Mouse (Mus musculus): ENCODE results near the gene Nolc1. TPM values are rescaled to one million over a fixed set of nuclear protein-coding genes. Genes with fewer than 3 reads are reported as not detected.
"Not testable (repeated sequence)": the region's sequence is repeated elsewhere in the genome, so short reads cannot be mapped to it uniquely, and the experiment has no call there.

Nolc1 gene
- polyA plus RNA-seq, 1 experiment from 2014 or later = 79.8 TPM

- no peak overlapping the region for H3K27ac ChIP-seq (ENCODE audit: low read length)
- H3K9me3 ChIP-seq (replicated peaks; ENCODE audit: control insufficient read depth, low read length) = no peaks in the 10 kb centered on the region
- no peak overlapping the region for H3K4me3 ChIP-seq (replicated peaks; ENCODE audit: low read length)
- no peak overlapping the region for H3K9ac ChIP-seq (ENCODE audit: low read length)
- WGBS = 76% methylated on average over 4 of the region's 4 CpGs
- no peaks in the 10 kb centered on the region for H3K4me1 ChIP-seq (ENCODE audit: control insufficient read depth, insufficient read depth, low read length)
- H3K36me3 ChIP-seq (ENCODE audit: control insufficient read depth, insufficient read depth, low read length) = no peaks in the 10 kb centered on the region
- no peak overlapping the region for H3K4me2 ChIP-seq (ENCODE audit: low read depth, low read length)
- H3K27me3 ChIP-seq (ENCODE audit: control insufficient read depth, insufficient read depth, low read length) = peaks cover 8% of the 10 kb centered on the region
- no peak for ATAC-seq (ENCODE audit: insufficient read depth, low FRiP score)
Observed at GRCm38 (mm10) chr19:46126301-46126700, 50.6 kb downstream of the Nolc1 start.

GRCm38 (mm10) chr19:46129737-46130136 lies 54.1 kb downstream of the Nolc1 start:
- H3K9me3 ChIP-seq (replicated peaks; ENCODE audit: control insufficient read depth, low read length); H3K27ac ChIP-seq (ENCODE audit: low read length); H3K4me3 ChIP-seq (replicated peaks; ENCODE audit: low read length); ATAC-seq (ENCODE audit: insufficient read depth, low FRiP score); H3K36me3 ChIP-seq (ENCODE audit: control insufficient read depth, insufficient read depth, low read length); H3K4me2 ChIP-seq (ENCODE audit: low read depth, low read length); H3K4me1 ChIP-seq (ENCODE audit: control insufficient read depth, insufficient read depth, low read length); H3K9ac ChIP-seq (ENCODE audit: low read length): not testable (repeated sequence)
- WGBS = 69% methylated on average over 6 of the region's 6 CpGs
- peaks cover 38% of the 10 kb centered on the region for H3K27me3 ChIP-seq (ENCODE audit: control insufficient read depth, insufficient read depth, low read length)

- H3K27ac ChIP-seq (ENCODE audit: low read length) = no peak overlapping the region
- peaks cover 50% of the 10 kb centered on the region for H3K27me3 ChIP-seq (ENCODE audit: control insufficient read depth, insufficient read depth, low read length)
- WGBS = 7% methylated on average over 6 of the region's 8 CpGs
- peaks cover 12% of the 10 kb centered on the region for H3K4me1 ChIP-seq (ENCODE audit: control insufficient read depth, insufficient read depth, low read length)
- H3K36me3 ChIP-seq (ENCODE audit: control insufficient read depth, insufficient read depth, low read length) = no peaks in the 10 kb centered on the region
- H3K9me3 ChIP-seq (replicated peaks; ENCODE audit: control insufficient read depth, low read length) = no peaks in the 10 kb centered on the region
- no peak for ATAC-seq (ENCODE audit: insufficient read depth, low FRiP score)
- H3K4me2 ChIP-seq (ENCODE audit: low read depth, low read length) = peak overlapping the region; percentile 56
- no peak overlapping the region for H3K9ac ChIP-seq (ENCODE audit: low read length)
- peak overlapping the region; percentile 39 for H3K4me3 ChIP-seq (replicated peaks; ENCODE audit: low read length)
Observed at GRCm38 (mm10) chr19:46131283-46131682, 55.6 kb downstream of the Nolc1 start.

- peak; percentile 63; the same call in 1 of the 2 replicates for ATAC-seq (ENCODE audit: insufficient read depth, low FRiP score)
- Histone ChIP-seq H3K27ac (ENCODE audit: low read length) (no peak within 1 kb of the TSS), H3K27me3 (ENCODE audit: control insufficient read depth, insufficient read depth, low read length) (peaks cover 55% of the 10 kb centered on the region), H3K9ac (ENCODE audit: low read length) (peak within 1 kb of the TSS; percentile 33; the same call in 1 of the 2 replicates), H3K9me3 (replicated peaks; ENCODE audit: control insufficient read depth, low read length) (no peaks in the 10 kb centered on the region), H3K4me2 (ENCODE audit: low read depth, low read length) (peak within 1 kb of the TSS; percentile 56), H3K4me1 (ENCODE audit: control insufficient read depth, insufficient read depth, low read length) (peaks cover 18% of the 10 kb centered on the region), H3K36me3 (ENCODE audit: control insufficient read depth, insufficient read depth, low read length) (no peaks in the 10 kb centered on the region), H3K4me3 (replicated peaks; ENCODE audit: low read length) (peak within 1 kb of the TSS; percentile 39)
- 4% methylated on average over 31 of the region's 31 CpGs for WGBS
Observed at GRCm38 (mm10) chr19:46131694-46132525, 56.2 kb downstream of the Nolc1 start, which contains the start of gene Elovl3. TSS of gene Elovl3 (plus strand) at chr19:46131897.

GRCm38 (mm10) chr19:46132577-46132976 lies 56.9 kb downstream of the Nolc1 start:
- peaks cover 62% of the 10 kb centered on the region for H3K27me3 ChIP-seq (ENCODE audit: control insufficient read depth, insufficient read depth, low read length)

More at GRCm38 (mm10) chr19:46132577-46132976, 56.9 kb downstream of the Nolc1 start:
- H3K36me3 ChIP-seq (ENCODE audit: control insufficient read depth, insufficient read depth, low read length) = no peaks in the 10 kb centered on the region
- ATAC-seq (ENCODE audit: insufficient read depth, low FRiP score) = no peak
- H3K9me3 ChIP-seq (replicated peaks; ENCODE audit: control insufficient read depth, low read length) = no peaks in the 10 kb centered on the region
- 46% methylated on average over 6 of the region's 6 CpGs for WGBS
- no peak overlapping the region for H3K4me2 ChIP-seq (ENCODE audit: low read depth, low read length)
- H3K9ac ChIP-seq (ENCODE audit: low read length) = no peak overlapping the region
- no peak overlapping the region for H3K4me3 ChIP-seq (replicated peaks; ENCODE audit: low read length)
- H3K4me1 ChIP-seq (ENCODE audit: control insufficient read depth, insufficient read depth, low read length) = peaks cover 24% of the 10 kb centered on the region
- H3K27ac ChIP-seq (ENCODE audit: low read length) = no peak overlapping the region

Other genes starting within 250 kb of the Nolc1 start
- 15.4 and 17.7 TPM in 2 replicates for gene Armh3, start 77.4 kb upstream of the Nolc1 start, polyA plus RNA-seq (2015; fragmentation: Nextera tagmentation; extraction: Ambion mirVana)
- 8.5 and 9.0 TPM in 2 replicates for gene Hps6, start 72.4 kb upstream of the Nolc1 start, polyA plus RNA-seq (2015; fragmentation: Nextera tagmentation; extraction: Ambion mirVana)
- gene Pprc1, start 31.0 kb upstream of the Nolc1 start, polyA plus RNA-seq (2015; fragmentation: Nextera tagmentation; extraction: Ambion mirVana) = 26.2 and 30.3 TPM in 2 replicates
- 37.4 and 41.4 TPM in 2 replicates for gene Ldb1, start 30.6 kb upstream of the Nolc1 start, polyA plus RNA-seq (2015; fragmentation: Nextera tagmentation; extraction: Ambion mirVana)
- 0.06 TPM in 1 of 2 replicates, not detected in the other for gene Elovl3, start 56.0 kb downstream of the Nolc1 start, polyA plus RNA-seq (2015; fragmentation: Nextera tagmentation; extraction: Ambion mirVana)
- gene Pitx3, start 72.5 kb downstream of the Nolc1 start, polyA plus RNA-seq (2015; fragmentation: Nextera tagmentation; extraction: Ambion mirVana) = 0.57 TPM in 1 of 2 replicates, not detected in the other
- gene Gbf1, start 76.6 kb downstream of the Nolc1 start, polyA plus RNA-seq (2015; fragmentation: Nextera tagmentation; extraction: Ambion mirVana) = 36.4 and 40.4 TPM in 2 replicates
- gene Nfkb2, start 228.5 kb downstream of the Nolc1 start, polyA plus RNA-seq (2015; fragmentation: Nextera tagmentation; extraction: Ambion mirVana) = 10.2 and 10.4 TPM in 2 replicates